Mouse (Mus musculus): ENCODE data around the gene Nrd1. TPM values are rescaled to one million over a fixed set of nuclear protein-coding genes. Genes with fewer than 3 reads are reported as not detected.
A peak's percentile ranks its signal among the peaks of the same experiment; 100 is the strongest.

Nrd1 gene
- polyA plus RNA-seq, 1 experiment from 2014 or later, result 65.9 TPM

- H3K9me3 ChIP-seq (replicated peaks), result no peaks in the 10 kb centered on the region
- H3K9ac ChIP-seq, result no peak overlapping the region
- no peaks in the 10 kb centered on the region for H3K27me3 ChIP-seq
- no peak overlapping the region for H3K4me2 ChIP-seq
- no peaks in the 10 kb centered on the region for H3K36me3 ChIP-seq
- H3K4me3 ChIP-seq (replicated peaks), result no peak overlapping the region
- H3K27ac ChIP-seq, result no peak overlapping the region
- H3K4me1 ChIP-seq, result no peaks in the 10 kb centered on the region
- no peak for ATAC-seq (replicated peaks; ENCODE audit: low FRiP score)
Measured at GRCm38 (mm10) chr4:108990032-108990431, 10.4 kb upstream of the Nrd1 start.

GRCm38 (mm10) chr4:108990571-108990970 lies 9.9 kb upstream of the Nrd1 start:
- Histone ChIP-seq H3K4me1 (no peaks in the 10 kb centered on the region), H3K9ac (no peak overlapping the region), H3K4me2 (no peak overlapping the region), H3K9me3 (replicated peaks) (no peaks in the 10 kb centered on the region), H3K27ac (no peak overlapping the region), H3K27me3 (no peaks in the 10 kb centered on the region), H3K4me3 (replicated peaks) (no peak overlapping the region), H3K36me3 (no peaks in the 10 kb centered on the region)
- 89% methylated on average over 6 of the region's 6 CpGs for WGBS
- no peak for ATAC-seq (replicated peaks; ENCODE audit: low FRiP score)

DNA sequence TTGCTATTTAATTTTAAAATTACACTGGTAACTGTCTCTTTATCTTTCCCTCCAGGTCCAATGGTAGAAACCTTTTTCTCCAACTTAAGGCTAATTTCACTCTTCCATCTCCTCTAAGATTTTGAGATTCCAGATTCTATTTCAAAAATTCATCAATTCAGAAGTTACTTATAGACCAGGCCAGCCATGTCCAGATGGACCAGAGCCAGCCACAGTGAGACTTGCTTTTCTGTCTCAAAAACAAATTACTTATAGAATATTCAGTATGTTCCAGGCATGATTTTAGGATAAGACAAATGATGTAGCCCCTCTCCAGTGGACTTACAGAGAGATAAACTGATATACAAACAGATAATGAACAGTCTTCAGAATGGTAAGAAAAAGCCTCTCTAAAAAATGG lies 8.6 kb upstream of the Nrd1 start:
- Histone ChIP-seq H3K9ac (no peak overlapping the region), H3K27me3 (0 out of 2 replicates have a peak, but pooled peaks cover under 1% of the 10 kb centered on the region), H3K4me2 (no peak overlapping the region), H3K36me3 (no peaks in the 10 kb centered on the region), H3K27ac (no peak overlapping the region), H3K4me1 (no peaks in the 10 kb centered on the region), H3K4me3 (replicated peaks) (no peak overlapping the region), H3K9me3 (replicated peaks) (no peaks in the 10 kb centered on the region)
- no peak for ATAC-seq (replicated peaks; ENCODE audit: low FRiP score)

GRCm38 (mm10) chr4:108992978-108993377 lies 7.5 kb upstream of the Nrd1 start:
- Histone ChIP-seq H3K9ac (no peak overlapping the region), H3K9me3 (replicated peaks) (no peaks in the 10 kb centered on the region), H3K4me3 (replicated peaks) (no peak overlapping the region), H3K4me1 (no peaks in the 10 kb centered on the region), H3K27ac (no peak overlapping the region), H3K27me3 (0 out of 2 replicates have a peak, but pooled peaks cover 3% of the 10 kb centered on the region), H3K4me2 (no peak overlapping the region), H3K36me3 (no peaks in the 10 kb centered on the region)
- 57% methylated on average over 2 of the region's 2 CpGs for WGBS
- no peak for ATAC-seq (replicated peaks; ENCODE audit: low FRiP score)

DNA sequence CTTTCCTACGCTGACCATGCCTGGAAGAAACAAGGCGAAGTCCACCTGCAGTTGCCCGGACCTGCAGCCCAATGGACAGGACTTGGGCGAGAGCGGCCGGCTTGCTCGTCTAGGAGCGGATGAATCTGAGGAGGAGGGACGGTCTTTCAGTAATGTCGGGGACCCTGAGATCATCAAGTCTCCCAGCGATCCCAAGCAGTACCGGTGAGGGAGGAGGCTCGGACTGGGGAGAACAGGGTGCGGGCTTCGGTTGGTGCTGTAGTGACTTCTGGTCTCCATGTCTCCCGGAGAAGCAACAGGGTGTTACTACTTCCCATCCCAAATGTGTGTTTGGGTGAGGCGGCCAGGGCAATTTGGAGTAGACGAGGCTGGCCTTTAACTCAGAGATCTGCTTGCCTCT lies 506 bp downstream of the Nrd1 start:
- 0% methylated on average over 18 of the region's 18 CpGs for WGBS
- ATAC-seq (replicated peaks; ENCODE audit: low FRiP score), result peak; percentile 33
- H3K4me2 ChIP-seq, result peak overlapping the region; percentile 76

GRCm38 (mm10) chr4:109008046-109008445 lies 7.6 kb downstream of the Nrd1 start:
- Histone ChIP-seq H3K36me3 (peaks cover 21% of the 10 kb centered on the region), H3K9me3 (replicated peaks) (no peaks in the 10 kb centered on the region), H3K27me3 (no peaks in the 10 kb centered on the region), H3K4me1 (no peaks in the 10 kb centered on the region), H3K27ac (no peak overlapping the region), H3K4me3 (replicated peaks) (no peak overlapping the region), H3K4me2 (no peak overlapping the region), H3K9ac (no peak overlapping the region)
- 89% methylated on average over 1 of the region's 1 CpGs for WGBS
- ATAC-seq (replicated peaks; ENCODE audit: low FRiP score), result no peak

More for the DNA sequence above, 506 bp downstream of the Nrd1 start:
- peaks cover 14% of the 10 kb centered on the region for H3K36me3 ChIP-seq
- H3K9ac ChIP-seq, result peak overlapping the region; percentile 84
- no peaks in the 10 kb centered on the region for H3K9me3 ChIP-seq (replicated peaks)
- H3K4me1 ChIP-seq, result peaks cover 18% of the 10 kb centered on the region
- 0 out of 2 replicates have a peak, but pooled peaks cover 3% of the 10 kb centered on the region for H3K27me3 ChIP-seq
- H3K4me3 ChIP-seq (replicated peaks), result peak overlapping the region; percentile 88
- H3K27ac ChIP-seq, result peak overlapping the region; percentile 97

DNA sequence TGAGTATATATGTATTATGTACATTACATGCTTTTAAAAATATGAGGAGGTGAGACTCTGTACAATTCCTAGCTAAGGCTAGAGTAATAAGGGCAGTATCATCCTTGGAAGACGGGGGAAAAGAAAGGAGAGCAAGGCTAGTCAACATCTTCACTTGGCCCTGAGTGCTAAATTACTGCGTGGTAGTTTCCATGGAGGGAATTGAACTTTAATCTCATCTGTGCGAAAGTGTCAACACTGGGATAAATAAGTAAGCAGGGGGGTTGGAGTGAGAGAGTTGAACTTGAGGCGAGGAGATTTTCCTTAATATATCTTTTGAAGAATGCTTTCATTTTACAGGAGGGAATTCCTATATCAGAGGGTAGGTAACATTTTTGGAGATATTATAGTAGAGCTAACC lies 13.6 kb downstream of the Nrd1 start:
- no peak overlapping the region for H3K27ac ChIP-seq
- H3K4me2 ChIP-seq, result no peak overlapping the region
- WGBS, result 92% methylated on average over 4 of the region's 4 CpGs
- H3K36me3 ChIP-seq, result peaks cover 31% of the 10 kb centered on the region
- no peaks in the 10 kb centered on the region for H3K27me3 ChIP-seq
- no peak overlapping the region for H3K4me3 ChIP-seq (replicated peaks)
- ATAC-seq (replicated peaks; ENCODE audit: low FRiP score), result no peak
- H3K9me3 ChIP-seq (replicated peaks), result no peaks in the 10 kb centered on the region
- H3K9ac ChIP-seq, result no peak overlapping the region
- no peaks in the 10 kb centered on the region for H3K4me1 ChIP-seq

- ATAC-seq (replicated peaks; ENCODE audit: low FRiP score), result no peak
- H3K4me1 ChIP-seq, result no peaks in the 10 kb centered on the region
- no peak overlapping the region for H3K9ac ChIP-seq
- H3K4me2 ChIP-seq, result no peak overlapping the region
- H3K27ac ChIP-seq, result no peak overlapping the region
- WGBS, result 74% methylated on average over 7 of the region's 7 CpGs
- no peak overlapping the region for H3K4me3 ChIP-seq (replicated peaks)
- no peaks in the 10 kb centered on the region for H3K27me3 ChIP-seq
- H3K36me3 ChIP-seq, result peaks cover 48% of the 10 kb centered on the region
- no peaks in the 10 kb centered on the region for H3K9me3 ChIP-seq (replicated peaks)
Measured at GRCm38 (mm10) chr4:109017441-109017840, 17.0 kb downstream of the Nrd1 start.

GRCm38 (mm10) chr4:109019301-109019700 lies 18.8 kb downstream of the Nrd1 start:
- Histone ChIP-seq H3K4me2 (no peak overlapping the region), H3K9ac (no peak overlapping the region), H3K4me1 (no peaks in the 10 kb centered on the region), H3K9me3 (replicated peaks) (no peaks in the 10 kb centered on the region), H3K36me3 (peaks cover 45% of the 10 kb centered on the region), H3K27me3 (no peaks in the 10 kb centered on the region), H3K4me3 (replicated peaks) (no peak overlapping the region), H3K27ac (no peak overlapping the region)
- ATAC-seq (replicated peaks; ENCODE audit: low FRiP score), result no peak
- 78% methylated on average over 4 of the region's 4 CpGs for WGBS

- H3K9me3 ChIP-seq (replicated peaks), result no peaks in the 10 kb centered on the region
- no peaks in the 10 kb centered on the region for H3K4me1 ChIP-seq
- no peak overlapping the region for H3K4me2 ChIP-seq
- no peak for ATAC-seq (replicated peaks; ENCODE audit: low FRiP score)
- no peak overlapping the region for H3K9ac ChIP-seq
- peaks cover 55% of the 10 kb centered on the region for H3K36me3 ChIP-seq
- H3K27ac ChIP-seq, result no peak overlapping the region
- WGBS, result 80% methylated on average over 1 of the region's 1 CpGs
- H3K27me3 ChIP-seq, result no peaks in the 10 kb centered on the region
- no peak overlapping the region for H3K4me3 ChIP-seq (replicated peaks)
Measured at GRCm38 (mm10) chr4:109021976-109022375, 21.5 kb downstream of the Nrd1 start.

DNA sequence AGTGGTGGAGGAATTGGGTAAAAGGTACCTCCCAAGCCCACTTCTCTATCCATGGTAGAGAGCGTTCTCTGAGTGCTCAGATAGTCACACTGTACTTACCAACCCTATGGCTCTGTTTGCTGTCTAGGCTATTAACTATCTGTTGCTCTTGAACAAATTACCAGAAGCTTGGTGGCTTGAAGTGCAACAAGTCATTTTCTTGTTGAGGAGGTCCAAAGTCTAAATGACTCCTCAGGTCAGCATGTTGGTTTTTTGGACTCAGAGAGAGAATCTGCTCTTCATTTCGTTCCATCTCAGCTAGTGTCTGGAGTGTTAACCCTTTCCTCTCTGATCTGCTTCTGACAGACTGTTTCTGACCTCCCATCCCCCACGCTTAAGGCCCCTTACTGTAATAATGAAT lies 24.6 kb downstream of the Nrd1 start:
- H3K4me1 ChIP-seq, result no peaks in the 10 kb centered on the region
- WGBS, result 72% methylated on average over 3 of the region's 3 CpGs
- no peaks in the 10 kb centered on the region for H3K9me3 ChIP-seq (replicated peaks)
- H3K4me3 ChIP-seq (replicated peaks), result no peak overlapping the region
- no peak overlapping the region for H3K4me2 ChIP-seq
- H3K27ac ChIP-seq, result no peak overlapping the region
- no peak overlapping the region for H3K9ac ChIP-seq
- no peaks in the 10 kb centered on the region for H3K27me3 ChIP-seq
- ATAC-seq (replicated peaks; ENCODE audit: low FRiP score), result no peak
- H3K36me3 ChIP-seq, result peaks cover 57% of the 10 kb centered on the region

DNA sequence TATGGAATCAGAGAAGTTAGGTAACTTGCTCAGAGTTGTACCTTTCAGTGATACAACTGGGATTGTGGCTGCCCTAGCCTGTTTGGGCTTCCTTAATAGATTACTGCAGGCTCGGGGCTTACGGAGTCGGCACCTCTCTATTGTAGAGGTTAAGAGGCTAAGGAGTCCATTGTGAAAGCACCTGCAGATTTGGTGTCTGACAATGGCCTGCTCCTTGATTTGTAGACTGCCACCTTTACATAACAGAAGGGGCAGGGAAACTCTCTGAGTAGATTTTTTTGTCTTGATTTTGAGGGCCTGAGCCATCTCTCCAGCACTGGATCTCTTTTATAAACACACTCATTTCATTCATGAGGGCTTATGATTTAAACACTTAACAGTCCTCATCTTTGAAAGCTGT lies 26.1 kb downstream of the Nrd1 start:
- ATAC-seq (replicated peaks; ENCODE audit: low FRiP score), result no peak
- Histone ChIP-seq H3K9ac (no peak overlapping the region), H3K9me3 (replicated peaks) (no peaks in the 10 kb centered on the region), H3K4me2 (no peak overlapping the region), H3K36me3 (peaks cover 64% of the 10 kb centered on the region), H3K4me1 (no peaks in the 10 kb centered on the region), H3K27me3 (no peaks in the 10 kb centered on the region), H3K4me3 (replicated peaks) (no peak overlapping the region), H3K27ac (no peak overlapping the region)
- 85% methylated on average over 3 of the region's 3 CpGs for WGBS

- peaks cover 78% of the 10 kb centered on the region for H3K36me3 ChIP-seq
- ATAC-seq (replicated peaks; ENCODE audit: low FRiP score), result no peak
- H3K9me3 ChIP-seq (replicated peaks), result no peaks in the 10 kb centered on the region
- no peaks in the 10 kb centered on the region for H3K4me1 ChIP-seq
- H3K4me2 ChIP-seq, result no peak overlapping the region
- H3K27me3 ChIP-seq, result no peaks in the 10 kb centered on the region
- H3K9ac ChIP-seq, result no peak overlapping the region
- 92% methylated on average over 2 of the region's 2 CpGs for WGBS
- H3K4me3 ChIP-seq (replicated peaks), result no peak overlapping the region
- no peak overlapping the region for H3K27ac ChIP-seq
Measured at GRCm38 (mm10) chr4:109029857-109030256, 29.4 kb downstream of the Nrd1 start.

Data from kidney, embryonic 15.5 days (tissue).